Mouse (Mus musculus) heart, adult 9 months (tissue): ENCODE measurements around the gene Smc1b.

Experiments
- DNase-seq, 2 experiments: peaks; one replicate each; pipeline ENCODE4 v3.0.0; 2022; ENCODE audit warnings: low spot score in 2 of 2

Smc1b gene

GRCm38 (mm10) chr15:85131275-85132192 is at the start of gene Smc1b, which contains the start of gene Ribc2:
Smc1b (minus strand) TSS chr15:85131964.
Ribc2 (plus strand) TSS chr15:85132078.
- DNase-seq: peak in 1 of 2 experiments; percentile 19

DNA sequence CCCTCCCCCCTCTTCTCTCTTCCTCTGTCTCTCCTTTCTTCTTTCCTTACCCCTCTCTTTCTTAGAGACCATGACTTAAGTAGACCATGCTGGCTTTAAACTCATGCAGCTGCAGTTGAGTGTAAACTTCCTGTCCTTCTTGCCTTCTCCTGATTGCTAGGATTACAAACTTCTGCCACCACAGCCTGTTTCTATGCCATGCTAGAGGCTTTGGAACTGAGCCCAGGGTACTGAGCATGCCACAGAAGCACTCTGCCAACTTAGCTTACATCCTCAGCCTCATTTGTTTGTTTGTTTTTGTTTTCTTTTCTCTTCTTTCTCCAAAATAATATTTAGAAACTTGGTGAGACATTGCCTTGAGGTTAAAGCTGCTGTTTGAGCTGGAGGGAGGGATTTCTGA is 48.6 kb upstream of the Smc1b start:
- no peak for DNase-seq

- peak; percentile 48 to 76 for DNase-seq
Measured at GRCm38 (mm10) chr15:85179528-85180180, 47.9 kb upstream of the Smc1b start.

DNA sequence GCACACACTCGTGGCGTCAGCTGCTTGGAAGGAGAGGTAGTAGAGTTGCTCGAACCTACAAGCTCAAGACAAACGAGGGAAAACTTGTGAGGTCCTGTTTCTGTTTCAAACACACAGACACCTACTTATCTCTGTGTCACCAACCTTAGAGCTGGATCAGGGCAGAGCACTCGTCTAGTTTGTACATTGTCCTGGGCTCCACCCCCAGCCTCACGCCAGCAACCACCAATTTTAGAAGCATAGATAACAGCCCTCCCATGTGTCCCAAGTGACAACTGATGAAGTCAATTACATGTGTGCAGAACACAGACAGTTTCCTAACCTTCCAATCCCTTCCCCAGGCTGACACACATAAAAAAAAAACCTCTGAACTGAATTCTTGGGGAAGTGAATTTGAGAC is 46.4 kb upstream of the Smc1b start:
- DNase-seq: peak; percentile 46 to 61

DNA sequence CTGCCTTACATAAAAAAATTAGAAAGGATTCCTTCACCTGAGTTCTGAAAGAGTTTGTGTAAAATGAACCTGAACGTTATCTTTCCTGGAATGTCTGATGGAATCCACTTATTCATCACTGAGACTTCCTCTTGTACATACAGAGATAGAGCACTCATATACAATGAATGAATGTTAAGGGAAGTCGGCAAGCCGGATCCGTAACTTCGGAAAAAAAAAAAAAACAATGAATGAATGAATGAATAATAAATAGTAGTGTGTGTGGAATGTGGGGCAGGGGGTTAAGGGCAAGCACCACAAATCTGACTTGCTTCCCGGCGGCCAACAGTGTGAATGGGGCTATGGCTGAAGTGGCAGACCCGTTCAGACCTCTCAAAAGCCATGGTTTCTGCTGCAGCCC is 45.8 kb upstream of the Smc1b start:
- DNase-seq: no peak

- DNase-seq: no peak
Measured at GRCm38 (mm10) chr15:85174060-85174459, 42.3 kb upstream of the Smc1b start.

GRCm38 (mm10) chr15:85173425-85173824 is 41.7 kb upstream of the Smc1b start:
- no peak for DNase-seq

DNA sequence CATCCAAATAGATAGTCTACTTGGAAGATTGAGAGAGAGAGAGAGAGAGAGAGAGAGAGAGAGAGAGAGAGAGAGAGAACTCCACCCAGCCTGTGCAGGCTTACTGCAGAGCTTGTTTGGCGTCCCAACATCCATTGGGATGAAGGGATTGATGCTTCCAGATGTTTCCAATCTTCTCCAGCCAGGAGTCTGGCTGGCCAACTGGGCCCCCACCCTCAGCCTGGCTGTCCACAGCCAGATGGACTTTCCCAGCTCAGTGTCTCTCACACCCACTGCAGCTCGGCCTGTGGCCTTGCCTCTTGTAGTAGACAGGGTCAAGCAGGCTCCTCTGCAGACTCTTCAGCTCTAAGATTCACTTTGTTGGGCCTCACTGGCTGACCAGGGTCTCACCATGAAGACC is 40.3 kb upstream of the Smc1b start:
- DNase-seq: peak; percentile 81 to 82

- DNase-seq: no peak
Measured at GRCm38 (mm10) chr15:85167086-85167679, 35.4 kb upstream of the Smc1b start.

DNA sequence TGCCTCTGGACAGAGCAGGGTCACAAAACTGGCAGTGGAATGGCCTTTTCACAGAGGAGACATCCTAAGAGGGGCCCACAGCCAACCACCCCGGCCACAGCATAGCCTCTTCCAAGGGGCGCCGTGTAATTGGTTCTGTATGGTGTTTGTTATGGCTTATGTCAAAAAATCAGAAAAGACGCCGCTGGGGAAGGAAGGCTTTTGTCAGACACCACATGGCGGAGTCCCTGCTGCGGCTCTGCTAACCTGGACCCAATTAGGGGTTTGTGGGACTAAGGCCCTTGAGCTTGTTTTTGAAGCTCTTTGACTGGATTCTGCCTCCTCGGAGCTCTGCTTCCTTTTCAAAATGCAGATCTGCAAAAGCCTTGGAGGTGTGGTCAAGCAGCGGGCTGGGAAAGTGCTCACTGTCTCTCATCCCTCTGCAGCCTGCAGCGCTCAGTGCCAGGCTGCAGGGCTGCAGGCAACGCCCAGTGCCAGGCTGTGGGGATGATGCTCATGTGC is 34.7 kb upstream of the Smc1b start:
- DNase-seq: no peak

- peak; percentile 83 for DNase-seq
Measured at GRCm38 (mm10) chr15:85162693-85163663, 31.2 kb upstream of the Smc1b start.

DNA sequence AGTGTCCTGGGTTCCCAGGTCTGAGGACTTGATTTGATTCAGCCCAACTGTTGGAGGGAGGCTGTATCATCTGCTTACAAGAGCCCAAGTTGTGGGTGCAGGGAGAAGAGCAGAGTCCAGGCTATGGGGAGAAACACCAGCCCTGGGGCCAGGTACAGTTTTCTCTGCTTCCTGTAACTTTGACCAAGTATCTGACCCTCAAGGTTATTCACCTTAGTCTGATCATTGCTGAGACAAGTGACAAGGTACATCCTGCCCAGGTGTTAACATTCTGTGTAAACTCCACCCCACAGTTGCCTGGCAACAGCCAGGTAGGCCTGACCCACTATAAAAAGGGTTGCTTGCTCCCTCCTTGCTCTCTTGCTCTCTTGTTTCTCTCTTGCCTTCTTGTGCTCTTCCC is 29.7 kb upstream of the Smc1b start:
- no peak for DNase-seq

GRCm38 (mm10) chr15:85156198-85156597 is 24.4 kb upstream of the Smc1b start:
- peak in 1 of 2 experiments; percentile 33 for DNase-seq

DNA sequence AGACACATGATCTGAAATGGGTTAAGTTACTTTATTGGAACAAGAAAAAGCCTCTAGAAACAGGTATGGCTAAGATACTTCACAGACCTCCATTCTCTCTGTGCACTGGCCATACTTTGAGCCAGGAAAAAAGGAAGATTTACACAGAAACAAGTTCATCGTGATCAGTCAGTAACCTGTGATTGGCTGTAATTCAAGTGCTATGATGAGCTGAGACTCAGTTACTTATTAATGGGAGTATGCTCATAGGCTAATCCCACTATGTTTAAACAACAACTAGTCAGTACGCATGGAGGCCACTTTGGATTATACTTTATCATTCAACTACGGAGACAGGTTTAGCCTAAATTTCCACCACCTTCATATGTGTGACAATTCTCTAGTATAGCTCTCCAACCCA is 22.3 kb upstream of the Smc1b start:
- no peak for DNase-seq

GRCm38 (mm10) chr15:85152577-85152976 is 20.8 kb upstream of the Smc1b start:
- DNase-seq: peak; percentile 70 to 72

DNA sequence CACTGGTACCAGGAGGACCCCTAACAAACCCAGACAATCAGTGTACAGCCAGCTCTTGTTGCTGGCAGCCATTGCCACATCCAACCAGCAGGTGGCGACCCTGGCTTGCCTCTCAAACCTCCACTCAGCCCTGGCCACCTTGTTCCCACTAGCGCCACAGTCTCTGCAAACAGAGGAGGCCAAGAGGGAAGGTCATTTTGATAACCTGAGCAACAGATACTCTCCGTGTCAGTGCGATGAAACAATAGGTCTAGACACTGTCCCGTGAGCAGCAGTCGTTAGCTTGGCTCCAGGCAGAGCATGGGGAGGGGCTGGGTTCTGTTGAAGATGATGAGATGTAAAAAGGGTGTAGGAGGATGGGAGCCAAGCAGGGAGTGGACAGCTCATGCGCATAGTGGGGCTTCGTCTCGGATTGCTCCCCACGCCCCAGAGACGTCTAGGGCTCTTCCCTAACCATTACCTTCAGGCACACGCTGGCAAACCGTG is 19.7 kb upstream of the Smc1b start:
- DNase-seq: peak; percentile 59 to 75

DNA sequence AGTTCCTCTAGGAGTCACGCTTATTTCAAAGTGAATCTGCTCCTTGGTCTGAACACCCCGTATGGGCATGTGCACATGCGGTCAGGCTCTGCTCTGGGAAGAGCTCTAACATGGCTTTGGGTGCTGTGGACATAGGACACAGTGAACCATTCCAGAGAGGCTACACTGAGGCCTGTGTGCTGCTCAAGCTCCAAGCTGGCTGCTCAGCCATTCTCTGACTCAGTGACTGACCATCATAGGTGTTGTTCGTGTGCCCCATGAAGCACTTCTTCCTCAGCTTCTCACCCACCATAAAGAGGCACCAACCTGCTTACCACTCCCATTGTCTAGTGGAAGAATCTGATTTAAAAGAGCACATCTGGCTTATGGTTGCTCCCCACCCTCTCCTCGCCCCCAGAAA is 12.5 kb upstream of the Smc1b start:
- DNase-seq: no peak

- no peak for DNase-seq
Measured at GRCm38 (mm10) chr15:85143747-85144146, 12.0 kb upstream of the Smc1b start.

GRCm38 (mm10) chr15:85143161-85143560 is 11.4 kb upstream of the Smc1b start:
- no peak for DNase-seq

DNA sequence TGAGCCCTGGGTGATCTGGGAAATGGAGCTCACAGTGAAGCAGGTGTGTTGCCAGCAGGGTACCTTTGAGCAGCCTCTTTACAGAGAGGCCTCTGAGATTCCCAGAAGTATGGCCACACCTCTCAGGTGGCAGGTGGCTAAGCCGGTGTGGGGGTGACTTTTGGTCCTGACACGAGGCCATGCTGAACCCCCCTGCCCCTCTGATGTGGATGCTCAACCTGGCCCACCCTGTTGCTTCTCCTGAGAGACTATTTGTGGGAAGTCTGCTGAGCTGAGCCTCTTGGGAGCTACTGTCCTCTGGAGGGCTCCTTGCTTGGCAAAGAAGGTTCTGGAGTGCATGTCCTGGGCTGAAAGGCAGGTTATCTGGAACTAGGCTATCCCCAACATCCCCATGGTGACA is 10.7 kb upstream of the Smc1b start:
- no peak for DNase-seq

DNA sequence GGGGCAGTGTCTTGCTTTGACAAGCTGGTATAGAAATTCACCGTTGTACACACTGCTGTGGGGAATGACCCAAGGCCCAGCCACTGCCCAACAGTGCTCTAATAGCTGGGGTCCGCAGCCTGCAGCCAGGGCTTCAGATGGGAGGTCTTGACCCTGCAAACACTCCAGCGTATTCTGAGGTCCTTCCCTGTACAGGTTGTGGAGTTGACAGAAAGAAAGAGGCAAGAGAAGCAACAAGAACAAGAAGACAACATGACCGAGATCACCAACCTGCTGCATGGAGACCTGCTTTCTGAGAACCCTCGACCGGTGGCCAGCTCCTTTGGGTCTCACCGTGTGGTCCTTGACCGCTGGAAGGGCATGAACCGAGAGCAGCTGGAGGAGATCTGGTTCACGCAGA is 9.5 kb upstream of the Smc1b start:
- no peak for DNase-seq
